Mouse (Mus musculus) cerebral cortex, adult 2 months (tissue): ENCODE results near the gene Mtf1.

Experiments
- WGBS: fragments of 180-500 bp; shearing (Covaris S2); methylation state at CpG from one replicate; pipeline ENCODE4 v1.1.7; 2018; 5-methylcytosine and 5-hydroxymethylcytosine counted together

Gene Mtf1

DNA sequence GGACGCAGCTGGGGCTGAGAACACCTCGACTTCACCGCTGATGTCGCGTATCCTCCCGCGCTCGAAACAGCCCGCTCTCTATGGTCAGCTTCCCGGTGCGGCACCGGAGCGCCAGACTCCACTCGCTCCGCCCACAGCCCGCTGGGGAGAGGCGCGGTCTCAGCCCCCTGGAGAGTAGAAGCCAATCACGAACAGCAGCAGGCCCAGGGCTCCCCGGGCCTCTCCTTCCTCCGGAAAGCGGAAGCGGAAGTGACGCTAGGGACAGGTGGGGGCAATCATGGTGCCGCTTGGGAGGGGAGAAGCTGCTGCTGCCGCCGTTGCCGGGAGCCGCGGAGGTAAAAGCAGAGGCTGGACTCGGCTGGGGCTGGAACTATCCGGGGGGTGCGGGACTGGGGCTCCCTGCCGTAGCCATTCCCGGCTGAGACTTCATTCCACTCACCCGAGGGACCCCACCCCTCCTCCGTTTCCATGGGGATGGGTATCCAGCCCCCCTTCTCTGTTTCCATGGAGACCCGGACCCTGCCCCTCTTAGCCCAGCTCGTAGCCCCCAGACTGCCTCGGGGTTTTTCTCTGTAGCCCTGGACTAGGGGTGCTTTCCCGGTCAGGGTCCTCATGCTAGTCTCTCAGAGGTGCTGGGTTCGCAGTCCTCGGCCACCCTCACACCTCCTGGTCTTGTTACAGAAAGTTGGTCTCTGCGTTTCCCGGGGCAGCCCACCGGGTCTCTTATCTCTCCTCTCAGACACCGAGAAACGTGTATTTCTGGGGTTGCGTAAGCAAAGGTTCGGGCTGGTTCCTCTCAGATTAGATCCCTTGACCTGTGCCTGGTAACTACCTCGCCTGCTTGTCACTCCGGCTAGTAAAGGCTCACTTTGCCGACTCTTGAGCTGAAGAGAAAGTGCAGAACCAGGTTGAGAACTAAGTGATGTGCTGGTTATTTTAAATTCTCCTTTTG lies 681 bp downstream of the Mtf1 start:
- WGBS: under 1% methylated on average over 53 of the region's 53 CpGs

- WGBS: 61% methylated on average over 6 of the region's 6 CpGs
These were observed 1.5 kb downstream of the Mtf1 start for GRCm38 (mm10) chr4:124803406-124803805.

DNA sequence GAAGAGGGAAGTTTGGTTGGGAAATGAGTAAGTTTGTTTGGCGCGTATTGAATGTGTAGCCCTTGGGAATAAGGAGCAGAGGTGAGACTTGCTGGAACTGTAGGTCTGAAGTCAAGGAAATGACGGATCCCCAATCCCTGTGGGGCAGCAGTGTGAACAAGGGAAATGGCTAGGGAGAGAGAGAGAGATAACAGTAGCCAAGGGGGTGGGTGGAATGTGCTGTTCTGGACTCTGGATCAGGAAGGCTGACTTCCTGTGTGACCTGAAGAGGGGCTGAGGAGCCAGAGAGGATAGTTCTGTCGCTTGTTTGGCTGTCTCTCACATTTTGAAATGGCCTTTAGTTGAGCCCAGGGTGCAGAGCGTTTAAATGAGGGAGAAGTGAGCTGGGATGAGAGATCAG lies 6.6 kb downstream of the Mtf1 start:
- WGBS: 76% methylated on average over 5 of the region's 5 CpGs

GRCm38 (mm10) chr4:124809136-124809883 lies 7.4 kb downstream of the Mtf1 start:
- WGBS: 83% methylated on average over 9 of the region's 9 CpGs

DNA sequence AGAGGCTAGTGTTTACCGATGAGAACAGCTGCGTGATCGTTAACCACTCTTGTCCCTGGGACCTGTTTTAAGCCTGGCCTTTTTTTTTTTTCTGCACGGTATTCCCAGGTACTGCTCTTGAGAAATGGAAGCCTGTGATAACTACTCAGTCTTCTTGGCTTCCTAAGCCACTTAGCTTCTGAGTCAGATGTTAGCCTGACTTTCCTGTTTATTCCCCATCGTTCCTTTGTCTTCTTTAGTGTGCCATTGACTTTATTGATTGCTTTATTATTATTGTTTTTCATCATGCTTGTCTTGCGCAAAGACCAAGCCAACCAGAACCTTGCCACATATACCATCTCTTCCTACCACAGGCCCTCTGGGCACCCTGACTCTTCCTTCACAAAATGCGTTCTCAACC lies 8.2 kb downstream of the Mtf1 start:
- WGBS: 70% methylated on average over 7 of the region's 7 CpGs

DNA sequence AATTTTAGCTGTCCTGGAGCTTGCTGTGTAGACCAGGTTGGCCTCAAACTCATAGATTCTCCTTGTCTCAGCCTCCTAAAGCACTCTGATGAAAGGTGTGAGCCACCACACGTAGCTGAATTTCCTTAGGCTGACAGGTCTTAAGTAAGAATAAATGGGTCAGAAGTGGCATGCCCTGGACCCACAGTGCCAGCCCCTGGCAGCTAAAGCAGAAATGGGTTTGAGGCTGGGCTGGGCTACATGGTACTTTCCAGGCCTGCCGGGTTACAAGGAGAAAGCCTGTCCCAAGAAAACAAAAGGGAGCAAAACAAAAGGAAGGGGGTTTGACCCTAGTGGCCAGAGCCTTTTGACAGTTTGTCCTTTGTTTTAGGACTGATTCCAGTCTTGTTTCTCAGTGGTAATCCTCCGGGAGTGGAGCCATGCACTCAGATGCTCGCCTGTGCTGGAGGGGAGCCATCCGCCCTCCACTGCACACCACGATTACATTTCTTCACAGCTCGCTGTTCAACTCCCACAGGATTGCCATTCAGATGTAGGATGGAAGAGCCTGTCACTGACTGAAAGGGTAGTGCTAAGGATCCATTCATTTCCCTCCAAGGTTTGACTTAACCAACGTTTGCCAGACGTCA lies 9.6 kb downstream of the Mtf1 start:
- WGBS: 22% methylated on average over 9 of the region's 9 CpGs

DNA sequence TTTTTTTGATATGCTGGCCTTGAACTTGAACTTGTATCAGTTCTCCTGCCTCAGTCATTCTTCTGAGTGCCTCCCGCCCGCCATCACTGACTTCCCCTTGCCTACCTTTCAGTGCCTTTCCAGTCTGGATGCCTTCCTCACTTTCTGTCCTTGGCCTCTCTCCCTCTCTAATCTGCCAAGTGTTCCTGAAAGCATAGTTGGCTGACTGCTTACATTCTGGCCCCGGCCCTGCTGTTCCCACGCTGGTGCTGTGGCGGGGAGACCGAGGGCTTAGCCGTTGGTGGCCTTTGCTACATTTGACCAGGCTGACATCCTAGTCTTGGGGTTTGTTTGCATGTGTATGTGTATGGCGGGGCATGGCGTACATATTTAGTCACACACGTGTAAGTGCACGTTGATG lies 14.0 kb downstream of the Mtf1 start:
- 65% methylated on average over 11 of the region's 11 CpGs for WGBS

DNA sequence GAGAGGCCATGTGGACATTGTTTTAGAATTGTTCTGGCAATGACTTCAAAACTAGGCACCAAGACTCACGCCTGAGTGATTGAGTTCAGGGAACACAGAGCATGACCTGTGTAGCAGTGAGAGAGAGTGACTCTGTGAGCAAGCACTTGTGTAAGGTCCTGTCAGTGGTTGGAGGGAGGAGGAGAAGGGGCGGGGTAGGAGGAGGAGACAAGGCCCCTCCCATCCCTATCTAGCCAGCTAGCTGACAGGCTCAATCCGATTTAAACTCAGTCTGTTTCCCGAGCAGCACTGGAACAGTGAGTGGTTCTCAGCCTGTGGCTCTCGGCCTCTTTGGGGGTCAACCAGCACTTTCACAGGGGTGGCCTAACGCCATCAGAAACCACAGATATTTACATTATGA lies 15.9 kb downstream of the Mtf1 start:
- 51% methylated on average over 6 of the region's 6 CpGs for WGBS

DNA sequence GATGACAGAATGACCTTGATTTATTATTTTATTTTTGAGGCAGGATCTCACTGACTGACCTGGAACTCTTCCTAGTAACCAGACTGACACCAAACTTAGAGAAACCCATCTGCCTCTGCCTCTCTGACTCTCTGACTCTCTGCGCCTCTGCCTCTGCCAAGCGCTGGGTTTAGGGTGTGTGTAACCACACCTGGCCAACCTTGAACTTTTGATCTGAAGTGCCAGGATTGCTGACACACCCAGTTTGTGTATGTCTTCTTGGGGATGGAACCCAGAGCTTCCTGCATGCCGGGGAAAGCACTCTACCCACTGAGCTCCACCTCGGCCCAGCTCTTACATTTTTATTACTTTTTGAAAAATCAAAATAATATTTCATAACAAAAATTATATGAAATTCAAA lies 16.9 kb downstream of the Mtf1 start:
- 91% methylated on average over 4 of the region's 4 CpGs for WGBS

GRCm38 (mm10) chr4:124824967-124825366 lies 23.1 kb downstream of the Mtf1 start:
- WGBS: 94% methylated on average over 6 of the region's 6 CpGs

DNA sequence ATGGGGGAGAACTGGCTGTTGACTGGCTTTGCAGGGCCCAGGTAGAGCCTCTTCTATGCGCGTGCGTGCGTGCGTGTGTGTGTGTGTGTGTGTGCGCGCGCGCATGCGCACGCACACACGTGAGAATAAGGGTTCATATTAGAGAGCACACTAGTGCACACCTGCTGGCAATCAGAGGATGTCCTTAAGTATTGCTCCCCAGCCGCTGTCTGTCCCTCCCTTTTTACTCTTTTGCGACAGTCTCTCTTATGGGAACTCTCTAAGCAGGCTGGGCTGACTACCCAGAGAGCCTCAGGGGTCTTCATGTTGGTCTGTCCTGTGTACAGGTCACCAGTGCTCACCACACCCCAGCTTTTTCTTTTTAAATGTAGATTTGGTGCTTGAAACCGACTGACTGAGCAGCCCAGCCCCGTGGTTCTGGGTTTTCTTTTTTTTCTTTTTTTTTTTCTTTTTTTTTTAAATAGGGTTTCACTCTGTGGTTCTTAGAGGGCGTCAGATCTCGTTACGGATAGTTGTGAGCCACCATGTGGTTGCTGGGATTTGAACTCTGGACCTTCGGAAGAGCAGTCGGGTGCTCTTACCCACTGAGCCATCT lies 23.6 kb downstream of the Mtf1 start:
- 96% methylated on average over 21 of the region's 21 CpGs for WGBS

DNA sequence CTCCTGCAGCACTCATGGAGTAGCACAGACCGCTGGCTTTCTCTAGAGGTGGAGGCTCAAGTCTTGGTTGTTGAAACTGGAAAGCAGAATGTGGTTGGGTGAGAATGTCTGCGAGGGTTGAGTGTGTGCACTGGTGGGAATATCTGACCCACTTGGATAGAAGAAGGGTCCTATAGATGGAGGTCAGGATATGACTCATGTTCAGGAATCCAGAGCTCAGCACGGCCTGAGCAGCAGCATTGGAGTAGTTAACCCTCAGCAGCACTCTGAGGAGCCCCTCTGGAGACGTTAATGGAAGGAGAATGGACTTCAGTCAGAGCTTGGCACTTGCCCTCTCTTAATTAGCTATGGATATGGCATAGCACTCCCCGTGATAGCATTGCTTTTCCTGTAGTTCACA lies 27.8 kb downstream of the Mtf1 start:
- 69% methylated on average over 5 of the region's 5 CpGs for WGBS

GRCm38 (mm10) chr4:124832796-124833195 lies 30.9 kb downstream of the Mtf1 start:
- 94% methylated on average over 10 of the region's 10 CpGs for WGBS

GRCm38 (mm10) chr4:124838035-124838700 lies 36.3 kb downstream of the Mtf1 start:
- 68% methylated on average over 14 of the region's 14 CpGs for WGBS

DNA sequence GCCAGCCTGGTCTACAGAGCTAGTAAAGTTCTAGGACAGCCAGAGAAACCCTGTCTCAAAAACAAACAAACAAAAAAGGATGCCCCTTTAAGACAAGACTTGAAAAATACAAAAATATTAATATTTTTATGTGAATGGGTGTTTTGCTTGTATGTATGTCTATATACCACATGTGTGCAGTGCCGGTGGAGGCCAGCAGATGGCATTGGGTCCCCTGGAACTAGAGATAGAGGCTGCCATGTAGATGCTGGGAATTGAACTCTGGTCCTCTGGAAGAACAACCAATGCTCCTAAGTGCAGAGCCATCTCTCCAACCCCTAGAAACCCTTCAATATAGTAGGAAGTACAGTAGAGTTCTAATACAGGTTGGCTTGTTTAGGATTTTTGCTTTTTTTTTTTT lies 39.1 kb downstream of the Mtf1 start:
- 97% methylated on average over 1 of the region's 1 CpGs for WGBS

- WGBS: 59% methylated on average over 11 of the region's 11 CpGs
These were observed 41.6 kb downstream of the Mtf1 start for GRCm38 (mm10) chr4:124843493-124843892.

- 4% methylated on average over 8 of the region's 8 CpGs for WGBS
These were observed 45.7 kb downstream of the Mtf1 start for GRCm38 (mm10) chr4:124847573-124847972.

- 1% methylated on average over 24 of the region's 24 CpGs for WGBS
These were observed 47.8 kb downstream of the Mtf1 start for GRCm38 (mm10) chr4:124849631-124850260.

- 1% methylated on average over 85 of the region's 90 CpGs for whole genome bisulfite sequencing
These were observed 48.5 kb downstream of the Mtf1 start, which contains the start of gene Yrdc for GRCm38 (mm10) chr4:124850261-124850913. TSS of gene Yrdc (plus strand) at chr4:124850679.

DNA sequence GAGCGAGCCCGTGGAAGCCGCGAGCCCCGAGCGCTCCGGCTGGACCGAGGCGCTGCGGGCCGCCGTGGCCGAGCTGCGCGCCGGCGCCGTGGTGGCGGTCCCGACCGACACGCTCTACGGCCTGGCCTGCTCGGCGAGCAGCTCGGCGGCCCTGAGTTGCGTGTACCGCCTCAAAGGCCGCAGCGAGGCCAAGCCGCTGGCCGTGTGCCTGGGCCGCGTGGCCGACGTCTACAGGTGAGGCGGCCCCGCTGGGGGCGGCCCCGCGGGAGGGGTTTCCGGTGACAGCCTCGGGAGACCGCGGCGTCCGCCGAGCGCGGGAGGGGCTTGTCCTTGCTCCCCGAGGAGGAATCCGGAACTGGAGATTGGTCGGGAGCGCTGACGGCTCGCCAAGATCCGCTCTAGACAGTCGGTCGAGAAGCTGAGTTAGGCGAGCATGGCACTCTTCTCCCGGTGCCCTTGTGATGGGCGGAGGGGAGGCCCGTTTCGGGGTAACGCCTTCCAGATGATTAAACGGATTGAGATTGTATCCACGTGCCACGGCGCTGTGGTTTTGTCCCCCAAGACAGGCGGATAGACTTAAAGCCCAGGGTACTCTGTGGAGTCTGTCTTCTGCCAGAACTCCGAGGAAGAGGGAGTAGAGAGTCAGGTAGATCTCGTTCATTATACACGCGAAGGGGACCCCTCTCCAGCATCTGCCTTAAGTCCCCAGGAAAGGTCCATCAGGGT lies 49.2 kb downstream of the Mtf1 start, which contains the start of gene 1110065P20Rik:
TSS of gene 1110065P20Rik (minus strand) at position 264 of the 726 bp plus-strand sequence.
- WGBS: under 1% methylated on average over 75 of the region's 75 CpGs
